Mouse (Mus musculus) CH12.LX (cell line): ENCODE results near the gene Ttn. TPM values are rescaled to one million over a fixed set of nuclear protein-coding genes. Genes with fewer than 3 reads are reported as not detected.

Experiments
- DNase-seq: peaks from one replicate; pipeline ENCODE4 v3.0.0-alpha.2; 2013; ENCODE audit errors: extremely low read depth
- H3K27ac ChIP-seq: 2 replicates; pipeline ENCODE4 v1.5.1; 2012; ENCODE audit warnings: low read depth, mild to moderate bottlenecking, control low read depth, moderate library complexity; ENCODE audit not compliant: insufficient read depth
- H3K27me3 ChIP-seq: replicated peaks from 2 replicates; pipeline ENCODE3; 2012; ENCODE audit warnings: inconsistent platforms
- H3K36me3 ChIP-seq, 2 experiments: replicated peaks in 1 of 2; 2 replicates each; pipeline versions ENCODE3 to v1.6.1; 2012; ENCODE audit warnings: inconsistent platforms in 1 of 2, low read length in 1 of 2, mild to moderate bottlenecking in 1 of 2, mixed read lengths in 1 of 2, moderate library complexity in 1 of 2; ENCODE audit not compliant: control insufficient read depth in 1 of 2, insufficient read depth in 1 of 2
- H3K4me1 ChIP-seq, 2 experiments: 2 replicates each; pipeline ENCODE4 v1.6.1; 2012; ENCODE audit warnings: inconsistent platforms in 1 of 2, moderate library complexity in 1 of 2; ENCODE audit not compliant: insufficient read depth in 2 of 2, control insufficient read depth in 1 of 2
- H3K4me2 ChIP-seq: 2 replicates; pipeline ENCODE4 v1.6.1; 2012; ENCODE audit warnings: low read depth, mild to moderate bottlenecking, control low read depth; ENCODE audit not compliant: poor library complexity, insufficient read depth, severe bottlenecking
- H3K4me3 ChIP-seq, 3 experiments: fragments of 150-350 bp in 1 of 3; sonication (generic) in 1 of 3; replicated peaks in 1 of 3; 2 replicates each; pipeline versions ENCODE3 to v1.5.1; 2011 to 2012; ENCODE audit warnings: low read depth in 2 of 3, low read length in 2 of 3, mild to moderate bottlenecking in 2 of 3, moderate library complexity in 2 of 3, control low read depth in 1 of 3, improper control_type of control experiment in 1 of 3, inconsistent platforms in 1 of 3, mixed read lengths in 1 of 3; ENCODE audit not compliant: poor library complexity in 1 of 3
- H3K79me2 ChIP-seq: replicated peaks from 2 replicates; pipeline ENCODE4 v1.6.1; 2012; ENCODE audit warnings: mild to moderate bottlenecking, moderate library complexity; ENCODE audit not compliant: control insufficient read depth, poor library complexity, insufficient read depth, severe bottlenecking; ENCODE audit errors: extremely low read depth
- H3K9ac ChIP-seq: 2 replicates; pipeline ENCODE4 v1.6.1; 2012; ENCODE audit warnings: low read depth, mild to moderate bottlenecking, control low read depth, moderate library complexity; ENCODE audit not compliant: insufficient read depth
- H3K9me3 ChIP-seq: replicated peaks from 2 replicates; pipeline ENCODE3; 2012; ENCODE audit warnings: low read length, inconsistent platforms, mixed read lengths
- BHLHE40 ChIP-seq: IDR thresholded peaks from 2 replicates; pipeline ENCODE4 v1.6.1; 2011; ENCODE audit warnings: mild to moderate bottlenecking, low read depth, low read length, improper control_type of control experiment
- CHD2 ChIP-seq: IDR thresholded peaks from 2 replicates; pipeline ENCODE4 v1.6.1; 2011; ENCODE audit warnings: low read length, improper control_type of control experiment
- EP300 ChIP-seq: IDR thresholded peaks from 2 replicates; pipeline ENCODE4 v1.6.1; 2011; ENCODE audit warnings: low read length, improper control_type of control experiment
- GABPA ChIP-seq: IDR thresholded peaks from 2 replicates; pipeline ENCODE4 v1.6.1; 2012; ENCODE audit warnings: low read depth, low read length, improper control_type of control experiment, inconsistent platforms; ENCODE audit not compliant: insufficient replicate concordance
- IRF4 ChIP-seq: IDR thresholded peaks from 2 replicates; pipeline ENCODE4 v1.6.1; 2014; ENCODE audit warnings: low read depth, mild to moderate bottlenecking, inconsistent platforms, low read length, improper control_type of control experiment
- KAT2A ChIP-seq: IDR thresholded peaks from 2 replicates; pipeline ENCODE4 v1.6.1; 2012; ENCODE audit warnings: low read length, improper control_type of control experiment, inconsistent platforms; ENCODE audit not compliant: insufficient replicate concordance
- MAFK ChIP-seq: IDR thresholded peaks from 2 replicates; pipeline ENCODE4 v1.6.1; 2011; ENCODE audit warnings: low read length, improper control_type of control experiment; ENCODE audit not compliant: insufficient replicate concordance
- MAX ChIP-seq: IDR thresholded peaks from 2 replicates; pipeline ENCODE4 v1.6.1; 2011; ENCODE audit warnings: low read length, improper control_type of control experiment
- MEF2A ChIP-seq: IDR thresholded peaks from 2 replicates; pipeline ENCODE4 v1.6.1; 2014; ENCODE audit warnings: low read depth, mild to moderate bottlenecking, inconsistent platforms, low read length, improper control_type of control experiment, borderline replicate concordance
- NELFE ChIP-seq: IDR thresholded peaks from 2 replicates; pipeline ENCODE4 v1.6.1; 2011; ENCODE audit warnings: low read depth, low read length, improper control_type of control experiment
- POLR2AphosphoS2 ChIP-seq: IDR thresholded peaks from 2 replicates; pipeline ENCODE4 v1.6.1; 2011; ENCODE audit warnings: low read depth, low read length, improper control_type of control experiment
- RCOR1 ChIP-seq: conservative IDR thresholded peaks from 2 replicates; pipeline ENCODE4 v1.6.1; 2012; ENCODE audit warnings: low read depth, mild to moderate bottlenecking, inconsistent platforms, low read length, improper control_type of control experiment
- SIN3A ChIP-seq: IDR thresholded peaks from 2 replicates; pipeline ENCODE4 v1.6.1; 2012; ENCODE audit warnings: low read length, improper control_type of control experiment, inconsistent platforms
- USF1 ChIP-seq: IDR thresholded peaks from 2 replicates; pipeline ENCODE4 v1.6.1; 2014; ENCODE audit warnings: low read depth, mild to moderate bottlenecking, inconsistent platforms, low read length, improper control_type of control experiment
- dilution Hi-C: fragments of 300-500 bp; cut with MboI; formaldehyde crosslinking; loops from 2 replicates; pipeline ENCODE4 v1.14.3; 2020; ENCODE audit warnings: low sequenced_read_pairs; ENCODE audit not compliant: extremely low pct_unique_long_range_greater_than_20kb, extremely low pct_ligation_motif_present
- in situ Hi-C: fragments of 300-500 bp; cut with MboI; formaldehyde crosslinking; loops from 3 replicates; pipeline ENCODE4 v1.14.3; 2019; ENCODE audit warnings: low sequenced_read_pairs, low pct_ligation_motif_present, low pct_unique_long_range_greater_than_20kb, mixed read lengths
- polyA plus RNA-seq: library from polyadenylated mRNA; unstranded; fragments of >175 nt; gene quantifications from 2 replicates; pipeline ENCODE4 v1.2.1, GENCODE M21; 2012; ENCODE audit warnings: low read depth; ENCODE audit not compliant: insufficient read length
- total RNA-seq, 2 experiments: library from RNA; depleted of rRNA; stranded (reverse); fragments of 300-350 nt in 1 of 2; fragments of >200 nt in 1 of 2; gene quantifications; 2 replicates each; pipeline ENCODE4 v1.2.3; 2012 to 2014

Gene Ttn
- total and polyA plus RNA-seq, 3 experiments = 0.23 to 4.2 (median 0.60) TPM

DNA sequence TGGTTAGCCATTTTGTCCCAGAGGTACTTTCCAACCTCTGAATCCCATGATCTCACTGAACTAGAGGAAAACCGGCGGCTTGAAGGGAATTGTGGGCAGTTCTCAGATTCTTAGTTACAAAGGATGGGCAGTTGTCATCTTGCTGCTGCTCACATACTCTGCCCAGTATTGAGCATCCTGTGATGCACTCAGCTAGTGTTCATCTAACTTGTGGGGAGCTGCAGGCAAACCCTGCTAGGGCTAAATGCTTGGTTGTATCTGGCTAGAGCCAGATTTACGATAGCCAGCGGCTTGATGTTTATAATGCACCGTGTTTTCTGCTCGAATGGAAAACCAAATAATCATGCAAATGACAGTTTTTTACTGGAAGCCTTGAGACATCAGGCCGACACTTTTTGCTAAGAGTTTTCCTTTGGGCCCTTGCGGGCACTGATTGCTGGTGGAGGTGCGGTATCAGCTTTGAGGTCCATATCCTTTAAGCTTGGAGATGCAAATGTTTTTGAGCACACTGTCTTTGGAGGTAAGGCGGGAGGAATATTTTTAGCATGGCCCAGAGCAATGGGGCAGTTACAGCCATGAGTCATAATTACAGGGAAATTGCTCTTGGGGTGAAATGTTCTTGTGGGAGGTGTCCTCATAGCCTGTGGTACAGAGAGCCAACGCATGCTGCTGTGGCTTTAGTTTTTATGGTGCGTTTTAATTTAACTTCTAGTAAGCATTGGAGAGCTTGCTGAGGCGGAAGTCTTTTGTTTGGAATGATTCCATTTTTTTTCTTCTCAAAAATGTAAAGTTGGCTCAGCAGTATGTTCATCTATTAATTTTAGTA, 305.7 kb downstream of the Ttn start:
- dilution Hi-C loops = no loop called here
- Histone ChIP-seq H3K4me2 (peak overlapping the region; percentile 57), H3K79me2 (peaks cover 48% of the 10 kb centered on the region), H3K27ac (no peak overlapping the region), H3K36me3 (peaks cover 23 to 34% of the 10 kb centered on the region in 2 experiments), H3K9me3 (no peaks in the 10 kb centered on the region), H3K27me3 (no peaks in the 10 kb centered on the region), H3K4me3 (peak overlapping the region; percentile 72 to 92 (median 81)), H3K9ac (peak overlapping the region; percentile 82), H3K4me1 (peaks cover 7 to 34% of the 10 kb centered on the region in 2 experiments; a peak in 3 of 4 replicates)
- in situ Hi-C loops = no loop called here
- peak; percentile 52 for DNase-seq
- TF ChIP-seq MAFK (no peak), IRF4 (0 out of 2 replicates have a peak, but pooled peaks have one; percentile 26), POLR2AphosphoS2 (peak; percentile 30; the same call in 1 of the 2 replicates), CHD2 (no peak), RCOR1 (0 out of 2 replicates have a peak, but pooled peaks have one; percentile 44), MEF2A (peak; percentile 37; the same call in 1 of the 2 replicates), EP300 (peak; percentile 38; the same call in 1 of the 2 replicates), GABPA (no peak), MAX (peak; percentile 59; the same call in 1 of the 2 replicates), SIN3A (peak; percentile 70), BHLHE40 (0 out of 2 replicates have a peak, but pooled peaks have one; percentile 15), NELFE (peak; percentile 14; the same call in 1 of the 2 replicates)

DNA sequence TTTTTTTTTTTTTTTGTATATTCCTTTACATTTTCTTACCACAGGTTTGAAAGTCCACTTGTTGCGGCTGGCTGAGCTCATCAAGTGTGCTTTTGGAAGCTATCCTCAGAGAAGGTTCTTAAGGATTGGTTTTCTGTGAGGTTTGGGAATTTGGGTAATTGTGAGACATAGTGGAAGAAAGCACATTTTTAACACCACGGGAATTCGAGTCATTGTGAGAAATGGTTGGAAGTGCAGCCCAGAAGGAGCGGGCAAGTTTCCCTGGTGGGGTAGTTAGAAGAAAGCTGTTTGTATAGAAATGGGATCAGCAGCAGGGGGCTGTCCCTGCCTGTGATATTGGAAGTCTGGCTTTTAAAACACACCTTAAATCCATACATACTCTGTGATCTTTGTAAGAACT, 306.4 kb downstream of the Ttn start:
- in situ Hi-C loops (no loop called here), dilution Hi-C loops (no loop called here)
- H3K27ac ChIP-seq = no peak overlapping the region
- H3K27me3 ChIP-seq = no peaks in the 10 kb centered on the region
- peak overlapping the region; percentile 82 for H3K9ac ChIP-seq
- H3K36me3 ChIP-seq = peaks cover 21 to 31% of the 10 kb centered on the region in 2 experiments
- peaks cover 7 to 38% of the 10 kb centered on the region in 2 experiments; a peak in 3 of 4 replicates for H3K4me1 ChIP-seq
- no peaks in the 10 kb centered on the region for H3K9me3 ChIP-seq
- TF ChIP-seq USF1 (no peak), KAT2A (0 out of 2 replicates have a peak, but pooled peaks have one; percentile 4)
- H3K79me2 ChIP-seq = peaks cover 48% of the 10 kb centered on the region
- peak; percentile 17 for DNase-seq
- H3K4me3 ChIP-seq = peak overlapping the region; percentile 72 to 92 (median 81)
- peak overlapping the region; percentile 57 for H3K4me2 ChIP-seq
